ENCODE assay signal across 12 mouse cellular contexts in the genomic region with DNA sequence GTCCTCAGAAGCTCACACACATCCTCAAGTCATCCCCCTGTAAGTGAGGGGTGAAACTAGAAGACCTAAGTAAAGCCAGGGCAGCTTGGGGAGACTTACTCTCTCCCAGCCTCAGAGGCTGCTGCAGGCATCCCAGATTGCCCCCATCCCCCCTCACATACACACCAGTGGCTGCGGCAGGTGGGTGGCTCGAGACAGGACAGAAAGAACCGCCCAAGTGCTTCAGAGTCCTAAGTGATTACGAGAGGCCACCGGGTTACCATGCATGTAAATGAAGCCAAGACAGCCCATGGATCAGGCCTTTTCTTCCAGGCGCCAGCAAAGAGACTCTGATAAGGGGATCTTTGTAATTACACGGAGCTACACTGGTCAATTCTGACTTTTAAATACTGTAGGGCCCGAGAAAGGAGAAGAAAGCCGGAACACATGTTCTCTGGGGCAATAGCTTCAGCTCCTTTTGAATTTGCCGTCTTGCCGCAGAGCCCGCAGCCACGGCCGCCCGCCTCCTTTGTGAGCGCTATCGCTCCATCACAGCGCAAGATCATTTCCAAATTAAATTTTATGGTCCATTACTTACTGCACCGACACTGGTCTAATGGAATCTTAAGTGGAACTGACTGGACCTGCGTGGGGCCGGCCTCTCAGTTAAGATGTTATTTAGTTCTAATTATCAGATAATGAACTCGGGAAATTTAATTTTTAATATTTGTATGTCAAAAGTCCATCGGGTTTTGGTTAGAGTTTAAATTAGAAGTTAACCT.
DNase-seq lines count a peak whose midpoint lies in the region; ATAC-seq lines count a peak whose summit lies in the region.
"Had no signal": no experiment of that assay in that cellular context is flagged by ENCODE, and none has a peak within 500 bp of the region (broad histone marks: within the 10 kb centered on the region; RNA-seq: fewer than 3 reads in every experiment).

No protein-coding gene starts in this region.

- H3K9me3 ChIP-seq in kidney, embryonic 15.5 days (replicated peaks): no peaks in the 10 kb centered on the region
- H3K9me3 ChIP-seq in hindbrain, embryonic 16.5 days (ENCODE audit: control insufficient read depth, low read length): no peaks in the 10 kb centered on the region
- no peaks in the 10 kb centered on the region for H3K9me3 ChIP-seq in midbrain, embryonic 16.5 days (replicated peaks; ENCODE audit: control insufficient read depth, low read length, poor library complexity, severe bottlenecking)

- H3K4me2 ChIP-seq in kidney, embryonic 15.5 days: 0 out of 2 replicates have a peak overlapping the region, but pooled peaks have one; percentile 10
- H3K4me2 ChIP-seq in hindbrain, embryonic 16.5 days (ENCODE audit: low read length): no peak overlapping the region; the same call in 1 of the 2 replicates
- peak overlapping the region; percentile 10; the same call in 1 of the 2 replicates for H3K4me2 ChIP-seq in midbrain, embryonic 16.5 days (ENCODE audit: low read length)

- H3K4me1 ChIP-seq in kidney, embryonic 15.5 days: peaks cover 45% of the 10 kb centered on the region
- peaks cover 12% of the 10 kb centered on the region for H3K4me1 ChIP-seq in hindbrain, embryonic 16.5 days (ENCODE audit: control insufficient read depth, insufficient read depth, low read depth, low read length)
- peaks cover 12% of the 10 kb centered on the region; the same call in 1 of the 2 replicates for H3K4me1 ChIP-seq in midbrain, embryonic 16.5 days (ENCODE audit: control insufficient read depth, insufficient read depth, low read length)

- no peak overlapping the region for H3K9ac ChIP-seq in kidney, embryonic 15.5 days
- no peak overlapping the region for H3K9ac ChIP-seq in hindbrain, embryonic 16.5 days (ENCODE audit: low read depth, low read length)
- no peak overlapping the region; the same call in 1 of the 2 replicates for H3K9ac ChIP-seq in midbrain, embryonic 16.5 days (ENCODE audit: low read depth, low read length)

- no peak for ATAC-seq in kidney, embryonic 15.5 days (replicated peaks; ENCODE audit: low FRiP score)
- ATAC-seq in hindbrain, embryonic 16.5 days: 0 out of 2 replicates have a peak, but pooled peaks have one; percentile 55
- ATAC-seq in midbrain, embryonic 16.5 days: no peak

- H3K27me3 ChIP-seq in kidney, embryonic 15.5 days: peaks cover 91% of the 10 kb centered on the region
- H3K27me3 ChIP-seq in hindbrain, embryonic 16.5 days (replicated peaks; ENCODE audit: control insufficient read depth, insufficient read depth, low read length): peaks cover 10% of the 10 kb centered on the region
- no peaks in the 10 kb centered on the region; the same call in 1 of the 2 replicates for H3K27me3 ChIP-seq in midbrain, embryonic 16.5 days (ENCODE audit: control insufficient read depth, insufficient read depth, low read depth, low read length)

- DNase-seq in kidney, postnatal 14 days: no peak
- DNase-seq in ZHBTc4 (ENCODE audit: low read depth, low spot score): peak; percentile 49
- no peak for DNase-seq in thymus, adult 18-20 months
- DNase-seq in cerebellum, postnatal 4 days (ENCODE audit: low spot score in 2 of 2): no peak
- no peak for DNase-seq in adipocyte (ENCODE audit: low spot score)
- DNase-seq: cerebellum, postnatal 14 days; lung, adult 2 months; right cerebral cortex, postnatal 25 days had no signal

- no peak overlapping the region for H3K4me3 ChIP-seq in kidney, embryonic 15.5 days (replicated peaks)
- no peak overlapping the region for H3K4me3 ChIP-seq in hindbrain, embryonic 16.5 days (ENCODE audit: low read length)
- no peak overlapping the region for H3K4me3 ChIP-seq in midbrain, embryonic 16.5 days (ENCODE audit: low read depth, low read length)
- H3K4me3 ChIP-seq: erythroblast, embryonic 14.5 days had no signal

- H3K36me3 ChIP-seq in kidney, embryonic 15.5 days: no peaks in the 10 kb centered on the region
- H3K36me3 ChIP-seq in hindbrain, embryonic 16.5 days (ENCODE audit: control insufficient read depth, insufficient read depth, low read length): no peaks in the 10 kb centered on the region
- H3K36me3 ChIP-seq in midbrain, embryonic 16.5 days (ENCODE audit: control insufficient read depth, insufficient read depth, low read length): no peaks in the 10 kb centered on the region

- H3K27ac ChIP-seq in kidney, embryonic 15.5 days: no peak overlapping the region
- no peak overlapping the region for H3K27ac ChIP-seq in hindbrain, embryonic 16.5 days (ENCODE audit: low read depth, low read length)
- no peak overlapping the region for H3K27ac ChIP-seq in midbrain, embryonic 16.5 days (ENCODE audit: low read length)

- 34% methylated on average over 23 of the region's 23 CpGs for WGBS in kidney, embryonic 15.5 days
- 30% methylated on average over 23 of the region's 23 CpGs for WGBS in hindbrain, embryonic 16.5 days
- WGBS in midbrain, embryonic 16.5 days: 24% methylated on average over 23 of the region's 23 CpGs
